Mouse (Mus musculus) limb, embryonic 11.5 days (tissue): ENCODE results near the gene Ipo5. TPM values are rescaled to one million over a fixed set of nuclear protein-coding genes. Genes with fewer than 3 reads are reported as not detected.

Experiments used
- ATAC-seq: fragments of 200-750 bp; cut with Nextera tagmentation; 2 replicates; pipeline ENCODE4 v1.8.0; 2017; ENCODE audit warnings: low read depth; ENCODE audit not compliant: insufficient number of reproducible peaks, low FRiP score, low TSS enrichment
- DNase-seq: peaks from one replicate; pipeline ENCODE4 v3.0.0-alpha.2; 2015; ENCODE audit warnings: low spot score
- H3K27ac ChIP-seq: fragments of 300-500 bp; sonication (generic); replicated peaks from 2 replicates; pipeline ENCODE4 v1.5.1; 2014; ENCODE audit warnings: low read depth, mild to moderate bottlenecking, low read length
- H3K27me3 ChIP-seq: fragments of 300-500 bp; sonication (generic); 2 replicates; pipeline ENCODE4 v1.6.1; 2014; ENCODE audit warnings: mild to moderate bottlenecking, low read length, mixed read lengths; ENCODE audit not compliant: control insufficient read depth, insufficient read depth
- H3K36me3 ChIP-seq: fragments of 300-500 bp; sonication (generic); 2 replicates; pipeline ENCODE4 v1.6.1; 2014; ENCODE audit warnings: mild to moderate bottlenecking, low read length, moderate library complexity, mixed read lengths; ENCODE audit not compliant: control insufficient read depth, insufficient read depth
- H3K4me1 ChIP-seq: fragments of 300-500 bp; sonication (generic); 2 replicates; pipeline ENCODE4 v1.6.1; 2014; ENCODE audit warnings: low read length, mixed read lengths; ENCODE audit not compliant: control insufficient read depth, insufficient read depth
- H3K4me2 ChIP-seq: fragments of 300-500 bp; sonication (generic); 2 replicates; pipeline ENCODE4 v1.6.1; 2014; ENCODE audit warnings: low read depth, mild to moderate bottlenecking, moderate library complexity; ENCODE audit not compliant: severe bottlenecking
- H3K4me3 ChIP-seq: fragments of 300-500 bp; sonication (generic); 2 replicates; pipeline ENCODE4 v1.5.1; 2014; ENCODE audit warnings: low read depth, low read length
- H3K9ac ChIP-seq: fragments of 300-500 bp; sonication (generic); 2 replicates; pipeline ENCODE4 v1.6.1; 2014; ENCODE audit warnings: mild to moderate bottlenecking, low read length
- H3K9me3 ChIP-seq: fragments of 300-500 bp; sonication (generic); 2 replicates; pipeline ENCODE4 v1.6.1; 2016; ENCODE audit warnings: low read length; ENCODE audit not compliant: control insufficient read depth
- WGBS: fragments of 180-500 bp; shearing (Covaris S2); extraction: QIAGEN DNeasy Blood & Tissue Kit; methylation state at CpG from one replicate; pipeline ENCODE4 v1.1.7; 2014; 5-methylcytosine and 5-hydroxymethylcytosine counted together
- polyA plus RNA-seq: library from polyadenylated mRNA; unstranded; fragments of >200 nt; fragmentation: Nextera tagmentation; extraction: Ambion mirVana; gene quantifications from 2 replicates; pipeline ENCODE4 v1.2.1, GENCODE M21; 2014

The Ipo5 gene
- polyA plus RNA-seq, 1 experiment from 2014 or later = 131 TPM

DNA sequence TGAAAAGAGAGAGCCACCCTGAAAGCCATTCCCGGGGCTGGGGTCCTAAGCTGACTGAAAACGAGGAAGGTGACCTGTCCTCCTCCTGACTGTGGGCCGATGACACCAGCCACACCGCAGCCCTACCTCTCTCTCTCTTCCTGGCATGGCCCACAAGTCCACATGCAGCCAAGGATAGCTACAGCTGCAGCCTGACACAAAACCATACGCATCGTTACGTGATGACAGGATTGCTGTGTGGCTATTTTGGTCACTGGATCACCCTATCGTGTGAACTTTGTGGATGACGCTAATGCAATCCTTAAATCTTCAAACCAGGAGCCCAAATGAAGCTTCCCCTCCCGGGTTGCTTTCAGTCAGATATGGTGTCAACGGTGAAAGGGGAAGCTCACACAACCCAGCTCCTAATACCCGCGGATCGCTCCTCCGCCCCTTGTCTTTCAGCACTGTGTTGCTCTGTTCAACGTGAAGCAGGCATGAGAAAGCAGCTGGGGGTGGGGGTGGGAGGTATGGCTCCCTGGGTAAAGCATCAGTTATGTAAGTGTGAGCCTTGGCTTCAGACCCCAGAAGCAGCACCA lies 35.1 kb upstream of the Ipo5 start:
- H3K9ac ChIP-seq = no peak overlapping the region
- ATAC-seq = no peak
- no peak overlapping the region for H3K27ac ChIP-seq
- no peak overlapping the region for H3K4me2 ChIP-seq
- no peaks in the 10 kb centered on the region for H3K4me1 ChIP-seq
- DNase-seq = no peak
- 89% methylated on average over 16 of the region's 16 CpGs for WGBS
- H3K9me3 ChIP-seq = no peaks in the 10 kb centered on the region
- H3K36me3 ChIP-seq = no peaks in the 10 kb centered on the region
- H3K27me3 ChIP-seq = no peaks in the 10 kb centered on the region
- no peak overlapping the region for H3K4me3 ChIP-seq

DNA sequence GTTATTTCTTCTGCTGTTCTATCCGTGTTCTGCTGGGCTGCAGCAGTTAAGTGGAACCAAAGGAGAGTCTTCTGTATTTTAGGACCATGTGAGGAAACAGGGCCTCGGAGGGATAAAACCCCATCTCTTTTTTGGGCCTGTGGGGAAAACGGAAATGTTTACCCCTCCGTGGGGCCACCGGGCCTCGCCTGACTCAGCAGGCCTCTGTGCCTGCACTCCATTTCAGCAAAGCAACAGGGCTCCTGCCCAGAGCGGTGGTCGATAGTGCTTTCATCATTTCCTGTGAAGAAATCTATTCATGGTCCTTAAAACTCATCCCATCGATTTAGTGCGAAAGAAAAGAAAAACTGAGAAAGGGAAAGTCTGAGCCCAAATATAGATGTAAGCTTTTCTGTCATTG lies 33.9 kb upstream of the Ipo5 start:
- WGBS = 82% methylated on average over 10 of the region's 10 CpGs
- no peaks in the 10 kb centered on the region for H3K27me3 ChIP-seq
- ATAC-seq = no peak

DNA sequence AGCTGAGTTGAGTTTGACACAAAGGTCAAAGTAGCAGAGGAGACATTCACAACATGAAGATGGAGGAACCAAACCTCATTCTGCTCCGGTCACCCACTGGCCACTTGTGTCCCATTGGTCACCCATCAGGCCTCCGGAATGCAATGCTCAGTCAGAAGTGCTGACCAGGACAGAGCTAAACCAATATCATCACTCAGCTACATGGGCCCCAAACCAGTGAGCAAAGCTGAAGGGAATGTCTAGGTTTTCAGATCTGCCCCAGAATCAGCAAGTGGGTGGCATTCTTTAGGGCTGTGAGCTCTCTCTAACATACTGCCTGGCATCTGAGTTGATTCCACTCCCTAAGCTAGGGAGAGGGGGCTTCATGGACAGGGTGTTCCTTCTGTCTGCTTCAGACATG lies 32.0 kb upstream of the Ipo5 start:
- no peaks in the 10 kb centered on the region for H3K36me3 ChIP-seq
- H3K9me3 ChIP-seq = no peaks in the 10 kb centered on the region
- ATAC-seq (no peak), DNase-seq (no peak)
- no peak overlapping the region for H3K27ac ChIP-seq
- H3K4me1 ChIP-seq = no peaks in the 10 kb centered on the region
- 94% methylated on average over 2 of the region's 2 CpGs for WGBS
- no peak overlapping the region for H3K9ac ChIP-seq
- no peak overlapping the region for H3K4me3 ChIP-seq
- H3K27me3 ChIP-seq = no peaks in the 10 kb centered on the region
- no peak overlapping the region for H3K4me2 ChIP-seq

More for the DNA sequence above, 33.9 kb upstream of the Ipo5 start:
- H3K27ac ChIP-seq = no peak overlapping the region
- DNase-seq = no peak
- no peak overlapping the region for H3K9ac ChIP-seq
- no peaks in the 10 kb centered on the region for H3K36me3 ChIP-seq
- H3K4me1 ChIP-seq = no peaks in the 10 kb centered on the region
- H3K4me3 ChIP-seq = no peak overlapping the region
- H3K4me2 ChIP-seq = no peak overlapping the region
- no peaks in the 10 kb centered on the region for H3K9me3 ChIP-seq

DNA sequence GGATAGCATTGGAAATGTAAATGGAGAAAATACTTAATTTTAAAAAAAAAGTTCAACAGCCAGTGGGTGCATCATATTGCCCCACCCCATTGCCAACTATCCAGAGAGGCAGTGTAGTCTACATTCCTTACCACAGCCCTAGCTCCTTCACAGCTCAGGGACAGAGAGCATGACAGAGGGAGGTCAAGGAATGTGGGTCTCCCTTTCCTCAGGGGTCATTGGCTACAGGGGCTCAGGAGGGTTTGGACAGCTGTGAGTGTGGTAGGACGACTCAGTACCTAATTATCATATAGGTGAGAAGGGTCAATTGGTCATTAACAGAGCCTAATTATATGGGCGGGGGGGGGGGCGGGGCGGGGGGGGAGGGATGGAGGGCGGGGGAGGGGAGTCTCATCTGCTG lies 30.4 kb upstream of the Ipo5 start:
- Histone ChIP-seq H3K9me3 (no peaks in the 10 kb centered on the region), H3K4me2 (no peak overlapping the region), H3K4me3 (no peak overlapping the region), H3K9ac (no peak overlapping the region), H3K27me3 (no peaks in the 10 kb centered on the region), H3K27ac (no peak overlapping the region), H3K4me1 (no peaks in the 10 kb centered on the region), H3K36me3 (no peaks in the 10 kb centered on the region)
- 29% methylated on average over 1 of the region's 5 CpGs for WGBS
- ATAC-seq (no peak), DNase-seq (no peak)

DNA sequence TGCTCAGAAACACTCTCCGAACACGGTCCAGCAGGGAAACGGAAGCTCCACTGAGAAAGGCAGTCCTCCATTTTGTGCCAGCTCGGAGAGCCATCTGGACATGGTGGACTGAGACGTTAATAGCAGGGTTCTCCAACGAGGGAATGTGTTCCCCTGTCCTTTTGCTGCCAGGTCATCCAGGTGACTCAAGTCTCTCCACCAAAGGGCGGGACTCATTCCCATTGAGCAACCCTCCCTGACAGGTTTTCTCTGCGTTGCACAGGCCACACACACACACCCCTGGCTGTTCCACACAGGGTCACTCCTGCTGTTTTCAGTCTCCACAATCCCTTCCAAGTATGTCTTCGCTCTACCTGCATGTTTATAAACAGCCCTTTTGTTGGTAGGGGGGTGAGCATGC lies 30.0 kb upstream of the Ipo5 start:
- 79% methylated on average over 9 of the region's 9 CpGs for WGBS
- no peak for ATAC-seq
- DNase-seq = no peak
- Histone ChIP-seq H3K36me3 (no peaks in the 10 kb centered on the region), H3K9me3 (no peaks in the 10 kb centered on the region), H3K27ac (no peak overlapping the region), H3K9ac (no peak overlapping the region), H3K4me1 (no peaks in the 10 kb centered on the region), H3K4me3 (no peak overlapping the region), H3K4me2 (no peak overlapping the region), H3K27me3 (no peaks in the 10 kb centered on the region)

DNA sequence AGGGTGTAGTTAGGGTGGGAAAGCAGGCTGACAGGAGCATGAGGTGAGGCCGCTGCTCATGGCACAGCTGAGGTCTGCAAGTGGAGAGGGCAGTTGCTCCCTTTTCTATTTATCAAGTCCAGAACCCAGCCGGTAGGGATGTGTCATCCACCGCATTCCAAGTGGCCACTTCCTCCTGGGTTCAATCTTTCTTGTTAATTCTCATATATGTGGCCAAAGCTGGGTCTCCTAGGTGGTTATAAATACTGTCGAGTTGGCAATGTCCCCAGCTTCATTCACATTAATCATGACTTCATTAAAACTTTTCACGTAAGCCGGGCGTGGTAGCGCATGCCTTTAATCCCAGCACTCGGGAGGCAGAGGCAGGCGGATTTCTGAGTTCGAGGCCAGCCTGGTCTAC lies 22.3 kb upstream of the Ipo5 start:
- H3K9me3 ChIP-seq = no peaks in the 10 kb centered on the region
- no peaks in the 10 kb centered on the region for H3K4me1 ChIP-seq
- DNase-seq (no peak), ATAC-seq (no peak)
- WGBS = 91% methylated on average over 11 of the region's 11 CpGs
- no peaks in the 10 kb centered on the region for H3K27me3 ChIP-seq
- no peak overlapping the region for H3K4me2 ChIP-seq
- H3K27ac ChIP-seq = no peak overlapping the region
- no peak overlapping the region for H3K9ac ChIP-seq
- H3K36me3 ChIP-seq = no peaks in the 10 kb centered on the region
- H3K4me3 ChIP-seq = no peak overlapping the region

DNA sequence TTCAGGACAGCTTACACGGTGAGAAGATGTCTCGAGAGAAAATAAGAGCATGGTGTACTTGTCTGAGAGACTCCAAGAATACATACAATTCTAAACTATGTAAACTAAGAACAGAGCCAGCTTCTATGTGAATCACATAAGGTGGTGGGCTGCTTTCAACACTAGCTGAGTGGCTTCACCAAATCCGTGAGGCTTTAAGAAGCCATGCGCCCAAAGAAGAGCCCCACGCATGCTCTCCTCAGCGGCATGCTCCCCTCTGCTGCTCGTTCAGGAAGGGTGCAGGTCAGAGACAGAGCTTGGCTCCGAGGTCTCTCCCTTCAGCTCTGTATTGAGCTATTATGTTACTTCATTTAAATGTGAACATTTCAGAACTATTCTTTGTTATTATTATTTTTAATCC lies 18.7 kb upstream of the Ipo5 start:
- DNase-seq (no peak), ATAC-seq (no peak)
- Histone ChIP-seq H3K9ac (no peak overlapping the region), H3K36me3 (no peaks in the 10 kb centered on the region), H3K4me1 (no peaks in the 10 kb centered on the region), H3K27ac (no peak overlapping the region), H3K9me3 (no peaks in the 10 kb centered on the region), H3K27me3 (no peaks in the 10 kb centered on the region), H3K4me2 (no peak overlapping the region), H3K4me3 (no peak overlapping the region)
- WGBS = 79% methylated on average over 8 of the region's 8 CpGs

DNA sequence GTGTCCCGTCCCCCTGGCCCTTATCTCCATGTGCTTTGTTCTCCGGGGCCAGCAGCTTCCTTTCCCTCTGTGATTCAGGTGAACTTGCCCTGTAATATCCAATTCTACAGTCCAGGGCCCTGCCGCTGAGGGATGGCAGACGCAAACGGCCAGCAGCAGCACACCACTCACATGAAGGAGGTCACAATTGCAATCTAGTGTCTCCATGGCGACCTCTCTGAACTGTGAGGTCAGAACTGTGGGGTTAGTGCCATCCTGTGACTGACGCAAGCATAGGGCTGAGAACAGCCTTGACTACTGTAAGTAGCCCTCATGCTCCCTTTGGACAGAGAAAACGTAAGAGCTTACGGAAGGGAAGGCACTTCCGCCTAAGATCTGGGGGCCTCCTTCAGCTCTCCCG lies 14.4 kb upstream of the Ipo5 start:
- Histone ChIP-seq H3K9ac (no peak overlapping the region), H3K4me1 (no peaks in the 10 kb centered on the region), H3K27ac (no peak overlapping the region), H3K27me3 (no peaks in the 10 kb centered on the region), H3K4me3 (no peak overlapping the region), H3K9me3 (no peaks in the 10 kb centered on the region), H3K36me3 (no peaks in the 10 kb centered on the region), H3K4me2 (no peak overlapping the region)
- 80% methylated on average over 11 of the region's 11 CpGs for WGBS
- DNase-seq (no peak), ATAC-seq (no peak)

DNA sequence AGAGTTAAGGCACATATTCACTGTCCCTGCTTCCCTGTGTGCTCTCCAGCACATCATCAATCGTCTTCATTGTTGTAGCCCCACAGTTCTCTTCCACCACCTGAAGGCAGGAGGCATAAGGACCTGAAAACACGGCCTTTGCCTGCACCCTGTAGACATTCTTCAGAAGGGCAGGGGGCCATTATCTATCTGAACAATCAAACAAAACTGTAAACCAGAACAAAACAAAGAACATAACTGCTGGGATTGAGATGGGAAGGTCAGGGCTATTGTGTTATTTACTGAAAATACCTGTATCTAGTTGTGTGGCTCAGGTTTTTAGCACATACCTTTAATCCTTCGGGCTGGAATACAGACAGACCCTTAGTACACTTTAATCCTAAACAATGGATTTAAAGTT lies 12.1 kb upstream of the Ipo5 start:
- H3K4me3 ChIP-seq = no peak overlapping the region
- no peak overlapping the region for H3K9ac ChIP-seq
- WGBS = 85% methylated on average over 3 of the region's 3 CpGs
- no peaks in the 10 kb centered on the region for H3K27me3 ChIP-seq
- no peaks in the 10 kb centered on the region for H3K9me3 ChIP-seq
- no peaks in the 10 kb centered on the region for H3K4me1 ChIP-seq
- DNase-seq (no peak), ATAC-seq (no peak)
- H3K4me2 ChIP-seq = no peak overlapping the region
- H3K27ac ChIP-seq = no peak overlapping the region
- no peaks in the 10 kb centered on the region for H3K36me3 ChIP-seq
